Mouse (Mus musculus) limb, embryonic 14.5 days (tissue): ENCODE data around the gene Clcn3. TPM values are rescaled to one million over a fixed set of nuclear protein-coding genes. Genes with fewer than 3 reads are reported as not detected.

ENCODE experiments used
- ATAC-seq: fragments of 200-750 bp; cut with Nextera tagmentation; 2 replicates; pipeline ENCODE4 v1.8.0; 2017; ENCODE audit warnings: low read depth, moderate number of reproducible peaks, moderate TSS enrichment; ENCODE audit not compliant: low FRiP score
- DNase-seq: peaks from one replicate; pipeline ENCODE4 v3.0.0-alpha.2; 2015; ENCODE audit warnings: low spot score
- H3K27ac ChIP-seq: fragments of 300-500 bp; sonication (generic); replicated peaks from 2 replicates; pipeline ENCODE4 v1.5.1; 2014; ENCODE audit warnings: low read depth, mild to moderate bottlenecking, low read length, moderate library complexity, mixed read lengths
- H3K27me3 ChIP-seq: fragments of 300-500 bp; sonication (generic); 2 replicates; pipeline ENCODE4 v1.6.1; 2014; ENCODE audit warnings: low read length, mixed read lengths; ENCODE audit not compliant: control insufficient read depth, insufficient read depth
- H3K36me3 ChIP-seq: fragments of 300-500 bp; sonication (generic); 2 replicates; pipeline ENCODE4 v1.6.1; 2014; ENCODE audit warnings: mild to moderate bottlenecking, low read length, moderate library complexity, mixed read lengths; ENCODE audit not compliant: control insufficient read depth, insufficient read depth
- H3K4me1 ChIP-seq: fragments of 300-500 bp; sonication (generic); 2 replicates; pipeline ENCODE4 v1.6.1; 2014; ENCODE audit warnings: antibody characterized with exemption, low read length, mixed read lengths; ENCODE audit not compliant: control insufficient read depth, insufficient read depth
- H3K4me2 ChIP-seq: fragments of 300-500 bp; sonication (generic); replicated peaks from 2 replicates; pipeline ENCODE4 v1.6.1; 2014; ENCODE audit warnings: low read depth, mild to moderate bottlenecking, low read length, moderate library complexity; ENCODE audit not compliant: severe bottlenecking
- H3K4me3 ChIP-seq: fragments of 300-500 bp; sonication (generic); replicated peaks from 2 replicates; pipeline ENCODE4 v1.5.1; 2014; ENCODE audit warnings: low read length
- H3K9ac ChIP-seq: fragments of 300-500 bp; sonication (generic); 2 replicates; pipeline ENCODE4 v1.6.1; 2014; ENCODE audit warnings: mild to moderate bottlenecking, low read depth, low read length, moderate library complexity; ENCODE audit not compliant: severe bottlenecking
- H3K9me3 ChIP-seq: fragments of 300-500 bp; sonication (generic); 2 replicates; pipeline ENCODE4 v1.6.1; 2016; ENCODE audit warnings: low read length; ENCODE audit not compliant: control insufficient read depth
- POLR2A ChIP-seq: fragments of 200-500 bp; IDR thresholded peaks from 2 replicates; pipeline ENCODE4 v1.8.0; 2012; ENCODE audit warnings: inconsistent platforms, mild to moderate bottlenecking, moderate library complexity, borderline replicate concordance; ENCODE audit not compliant: insufficient read depth, insufficient read length; ENCODE audit errors: extremely low read depth
- WGBS: fragments of 180-500 bp; shearing (Covaris S2); extraction: QIAGEN DNeasy Blood & Tissue Kit; methylation state at CpG from one replicate; pipeline ENCODE4 v1.1.7; 2014; 5-methylcytosine and 5-hydroxymethylcytosine counted together
- polyA plus RNA-seq, 2 experiments: library from polyadenylated mRNA; depleted of rRNA in 1 of 2; stranded (reverse) in 1 of 2; unstranded in 1 of 2; fragments of >200 nt; fragmentation: Nextera tagmentation in 1 of 2; extraction: Ambion mirVana in 1 of 2; gene quantifications; 2 replicates each; pipeline versions ENCODE4 v1.2.1 to v1.2.3; 2012 to 2014

Clcn3 gene
- polyA plus RNA-seq, 2 experiments: 10.9 to 15.3 TPM

DNA sequence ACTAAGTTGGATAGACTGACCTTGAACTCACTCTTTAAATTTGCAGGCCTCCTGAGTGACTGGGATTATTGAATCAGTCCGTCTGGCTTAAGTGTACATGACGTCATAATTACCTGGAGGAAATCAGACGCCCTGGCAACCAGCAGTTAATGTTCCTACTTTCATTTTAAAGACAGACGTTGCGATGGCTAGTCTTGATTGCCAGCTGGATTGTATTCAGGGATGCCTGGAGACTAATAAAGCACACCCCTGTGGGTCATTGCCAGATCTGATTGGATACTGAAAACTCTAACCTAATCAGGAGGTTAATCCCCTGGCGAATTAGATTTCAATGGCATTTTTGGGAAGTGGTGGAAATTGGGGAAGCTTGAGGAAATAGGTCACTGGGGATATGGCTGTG lies 96.4 kb downstream of the Clcn3 start:
- DNase-seq: peak; percentile 51
- ATAC-seq: no peak

DNA sequence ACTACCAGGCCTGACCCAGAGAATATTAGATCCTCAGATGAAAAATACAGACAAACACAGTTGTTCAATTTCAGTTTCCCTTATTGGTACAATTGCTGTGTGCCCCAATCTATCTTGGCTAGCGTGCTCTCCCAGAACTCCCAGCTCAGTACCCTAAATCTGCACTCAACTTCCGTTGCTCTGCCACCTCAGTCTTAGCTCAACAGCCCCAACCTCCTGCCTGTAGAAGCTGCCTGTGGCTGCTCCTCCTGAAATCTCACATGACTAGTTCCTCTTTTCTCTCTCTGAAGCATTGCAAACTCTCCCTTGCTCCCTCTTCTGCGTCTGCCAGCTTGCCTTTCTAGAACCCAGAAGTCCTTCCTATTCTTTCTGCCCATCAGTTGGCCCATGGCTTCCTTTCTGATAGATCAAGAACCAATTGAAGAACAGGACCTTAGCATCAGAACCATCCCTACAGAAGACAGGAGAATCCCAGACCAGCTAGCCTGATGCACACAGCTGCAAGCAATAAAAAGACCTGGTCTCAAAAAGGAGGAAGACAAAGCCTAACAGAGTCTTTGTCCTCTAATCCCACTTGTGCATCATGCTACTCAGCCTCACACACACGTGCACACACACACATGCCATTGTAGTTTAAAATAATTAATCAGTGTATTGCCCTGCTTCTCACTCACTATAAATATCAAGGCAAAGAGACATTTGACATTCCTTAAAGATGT lies 99.5 kb downstream of the Clcn3 start:
- Histone ChIP-seq H3K4me3 (no peak overlapping the region), H3K27me3 (no peaks in the 10 kb centered on the region), H3K9ac (no peak overlapping the region), H3K27ac (no peak overlapping the region), H3K4me1 (peaks cover 5% of the 10 kb centered on the region; the same call in 1 of the 2 replicates), H3K36me3 (no peaks in the 10 kb centered on the region), H3K4me2 (no peak overlapping the region), H3K9me3 (no peaks in the 10 kb centered on the region)
- DNase-seq (no peak), ATAC-seq (no peak)
- 81% methylated on average over 4 of the region's 4 CpGs for WGBS
- TF ChIP-seq POLR2A: no peak

More for the DNA sequence above, 96.4 kb downstream of the Clcn3 start:
- no peak for TF ChIP-seq POLR2A
- Histone ChIP-seq H3K4me3 (no peak overlapping the region), H3K9me3 (no peaks in the 10 kb centered on the region), H3K4me1 (peaks cover 14% of the 10 kb centered on the region), H3K4me2 (no peak overlapping the region), H3K36me3 (no peaks in the 10 kb centered on the region), H3K9ac (no peak overlapping the region), H3K27me3 (no peaks in the 10 kb centered on the region), H3K27ac (no peak overlapping the region)
- WGBS: 19% methylated on average over 6 of the region's 6 CpGs

DNA sequence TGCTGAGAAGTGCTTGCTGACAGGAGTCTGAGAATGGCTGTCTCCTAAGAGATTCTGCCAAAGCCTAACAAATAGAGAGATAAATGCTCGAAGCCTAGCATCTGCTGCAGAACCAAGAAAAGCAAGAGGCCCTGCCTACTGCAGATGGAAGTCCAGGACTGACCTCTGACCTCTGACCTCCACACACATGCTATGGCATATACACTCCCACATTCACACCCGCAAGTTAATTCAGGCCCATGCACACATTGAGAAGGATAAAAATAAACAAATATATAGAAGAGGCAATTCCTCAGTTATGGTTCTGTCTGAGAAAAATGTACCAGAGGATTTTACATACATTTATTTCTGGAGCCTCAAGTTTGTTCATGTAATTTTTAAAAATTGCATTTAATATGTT lies 104.5 kb downstream of the Clcn3 start:
- no peaks in the 10 kb centered on the region for H3K9me3 ChIP-seq
- no peak overlapping the region for H3K4me3 ChIP-seq
- no peaks in the 10 kb centered on the region for H3K27me3 ChIP-seq
- H3K36me3 ChIP-seq: no peaks in the 10 kb centered on the region
- no peak for DNase-seq
- no peak overlapping the region for H3K4me2 ChIP-seq
- ATAC-seq: no peak
- H3K4me1 ChIP-seq: no peaks in the 10 kb centered on the region
- TF ChIP-seq POLR2A: no peak
- H3K27ac ChIP-seq: no peak overlapping the region
- WGBS: 75% methylated on average over 2 of the region's 2 CpGs
- H3K9ac ChIP-seq: no peak overlapping the region

DNA sequence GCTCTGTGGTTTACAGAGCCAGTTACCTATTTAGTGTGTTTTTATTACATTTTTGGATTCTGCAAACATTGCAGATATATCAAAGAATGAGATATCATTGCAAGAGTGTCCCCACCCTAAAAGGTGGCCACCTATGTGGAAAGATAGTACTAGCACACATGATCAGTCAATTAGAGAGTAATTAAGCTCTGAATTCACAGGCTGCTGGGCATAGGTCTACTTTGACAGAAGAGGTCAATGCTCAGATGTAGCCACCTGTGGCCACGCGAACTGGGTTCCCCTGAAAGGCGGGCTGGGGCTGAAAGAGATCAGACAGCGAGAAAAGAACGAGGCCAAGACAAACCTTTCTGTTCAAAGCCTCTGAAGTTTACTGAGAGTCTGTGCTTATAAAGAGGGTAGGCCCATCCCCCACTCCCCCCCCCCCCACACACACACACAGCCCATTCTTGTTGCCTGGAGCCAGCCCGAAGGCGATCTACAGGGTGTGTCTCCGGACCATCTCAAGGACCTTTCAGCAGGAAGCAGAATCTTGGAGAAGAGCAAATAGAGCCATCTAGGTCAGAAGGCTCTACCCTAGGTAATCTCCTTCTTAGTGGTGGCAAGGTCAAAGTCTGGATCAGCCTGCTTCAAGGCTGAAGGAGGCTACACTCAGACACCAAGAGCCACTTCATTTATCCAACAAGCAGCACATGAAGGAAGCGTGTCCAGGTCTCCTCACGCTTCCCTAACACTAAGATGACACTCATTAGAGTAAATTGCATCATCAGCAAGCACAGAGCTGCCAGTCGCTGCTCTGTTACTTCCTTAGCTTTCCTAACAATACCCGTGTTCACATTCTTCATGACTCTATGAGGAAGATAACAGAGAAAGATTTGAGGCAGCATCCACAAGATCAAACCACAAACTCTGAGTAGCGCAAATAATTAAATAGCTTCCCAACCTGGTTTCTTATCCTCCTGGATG lies 112.6 kb downstream of the Clcn3 start:
- WGBS: 84% methylated on average over 13 of the region's 13 CpGs

DNA sequence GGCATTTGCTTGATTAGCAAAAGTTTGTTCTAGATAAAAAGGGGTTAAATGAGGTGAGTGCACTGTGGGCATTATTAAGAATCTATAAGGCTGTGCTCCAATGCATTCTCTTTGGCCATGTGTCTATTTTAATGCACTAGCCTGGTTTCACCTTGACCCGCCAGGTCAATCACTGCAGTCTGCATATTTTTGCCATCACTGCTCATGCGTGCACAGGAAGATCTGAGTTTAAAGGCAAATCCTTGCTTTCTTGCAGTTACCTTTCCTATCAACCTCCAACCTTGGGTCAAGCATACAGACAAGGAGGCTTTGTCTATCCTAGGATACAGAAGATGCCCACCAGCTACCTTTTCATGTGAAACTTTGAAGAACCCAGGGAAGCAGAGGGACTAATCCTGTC lies 113.3 kb downstream of the Clcn3 start:
- H3K4me3 ChIP-seq: no peak overlapping the region
- H3K9me3 ChIP-seq: no peaks in the 10 kb centered on the region
- 86% methylated on average over 2 of the region's 2 CpGs for WGBS
- DNase-seq (no peak), ATAC-seq (no peak)
- H3K27ac ChIP-seq: no peak overlapping the region
- no peaks in the 10 kb centered on the region for H3K36me3 ChIP-seq
- H3K4me2 ChIP-seq: no peak overlapping the region
- TF ChIP-seq POLR2A: no peak
- no peaks in the 10 kb centered on the region for H3K27me3 ChIP-seq
- H3K9ac ChIP-seq: no peak overlapping the region
- no peaks in the 10 kb centered on the region for H3K4me1 ChIP-seq

More for the DNA sequence above, 112.6 kb downstream of the Clcn3 start:
- H3K4me1 ChIP-seq: no peaks in the 10 kb centered on the region
- H3K27me3 ChIP-seq: no peaks in the 10 kb centered on the region
- H3K4me3 ChIP-seq: no peak overlapping the region
- H3K27ac ChIP-seq: no peak overlapping the region
- no peak overlapping the region for H3K4me2 ChIP-seq
- no peak for ATAC-seq
- TF ChIP-seq POLR2A: no peak
- no peaks in the 10 kb centered on the region for H3K36me3 ChIP-seq
- H3K9ac ChIP-seq: no peak overlapping the region
- no peaks in the 10 kb centered on the region for H3K9me3 ChIP-seq
- no peak for DNase-seq
